Mouse (Mus musculus) lung, embryonic 16.5 days (tissue): ENCODE measurements around the gene Hsd17b14. TPM values are rescaled to one million over a fixed set of nuclear protein-coding genes. Genes with fewer than 3 reads are reported as not detected.
A peak's percentile ranks its signal among the peaks of the same experiment; 100 is the strongest.

Experiments
- ATAC-seq: fragments of 200-750 bp; cut with Nextera tagmentation; 2 replicates; pipeline ENCODE4 v1.8.0; 2017; ENCODE audit warnings: low read depth, mild to moderate bottlenecking, moderate library complexity
- H3K27ac ChIP-seq: fragments of 300-500 bp; sonication (generic); 2 replicates; pipeline ENCODE4 v1.5.1; 2014; ENCODE audit warnings: mild to moderate bottlenecking, control low read depth, low read length
- H3K27me3 ChIP-seq: fragments of 300-500 bp; sonication (generic); 2 replicates; pipeline ENCODE4 v1.6.1; 2014; ENCODE audit warnings: low read depth, low read length, mixed read lengths; ENCODE audit not compliant: control insufficient read depth, insufficient read depth
- H3K36me3 ChIP-seq: fragments of 300-500 bp; sonication (generic); 2 replicates; pipeline ENCODE4 v1.6.1; 2014; ENCODE audit warnings: low read length; ENCODE audit not compliant: control insufficient read depth, insufficient read depth
- H3K4me1 ChIP-seq: fragments of 300-500 bp; sonication (generic); replicated peaks from 2 replicates; pipeline ENCODE4 v1.6.1; 2014; ENCODE audit warnings: low read length, mixed read lengths; ENCODE audit not compliant: control insufficient read depth, insufficient read depth
- H3K4me2 ChIP-seq: fragments of 300-500 bp; sonication (generic); 2 replicates; pipeline ENCODE4 v1.6.1; 2014; ENCODE audit warnings: low read depth, low read length, control low read depth
- H3K4me3 ChIP-seq: fragments of 300-500 bp; sonication (generic); 2 replicates; pipeline ENCODE4 v1.5.1; 2014; ENCODE audit warnings: mild to moderate bottlenecking, low read length, control low read depth
- H3K9ac ChIP-seq: fragments of 300-500 bp; sonication (generic); 2 replicates; pipeline ENCODE4 v1.6.1; 2014; ENCODE audit warnings: low read length, control low read depth
- H3K9me3 ChIP-seq: fragments of 300-500 bp; sonication (generic); 2 replicates; pipeline ENCODE4 v1.6.1; 2016; ENCODE audit warnings: low read length; ENCODE audit not compliant: control insufficient read depth
- WGBS: fragments of 180-500 bp; shearing (Covaris S2); extraction: QIAGEN DNeasy Blood & Tissue Kit; methylation state at CpG from one replicate; pipeline ENCODE4 v1.1.7; 2014; 5-methylcytosine and 5-hydroxymethylcytosine counted together
- polyA plus RNA-seq: library from polyadenylated mRNA; unstranded; fragments of >200 nt; fragmentation: Nextera tagmentation; extraction: Ambion mirVana; gene quantifications from 2 replicates; pipeline ENCODE4 v1.2.1, GENCODE M21; 2015

Hsd17b14 gene
- polyA plus RNA-seq, 1 experiment from 2014 or later: 0.72 TPM

DNA sequence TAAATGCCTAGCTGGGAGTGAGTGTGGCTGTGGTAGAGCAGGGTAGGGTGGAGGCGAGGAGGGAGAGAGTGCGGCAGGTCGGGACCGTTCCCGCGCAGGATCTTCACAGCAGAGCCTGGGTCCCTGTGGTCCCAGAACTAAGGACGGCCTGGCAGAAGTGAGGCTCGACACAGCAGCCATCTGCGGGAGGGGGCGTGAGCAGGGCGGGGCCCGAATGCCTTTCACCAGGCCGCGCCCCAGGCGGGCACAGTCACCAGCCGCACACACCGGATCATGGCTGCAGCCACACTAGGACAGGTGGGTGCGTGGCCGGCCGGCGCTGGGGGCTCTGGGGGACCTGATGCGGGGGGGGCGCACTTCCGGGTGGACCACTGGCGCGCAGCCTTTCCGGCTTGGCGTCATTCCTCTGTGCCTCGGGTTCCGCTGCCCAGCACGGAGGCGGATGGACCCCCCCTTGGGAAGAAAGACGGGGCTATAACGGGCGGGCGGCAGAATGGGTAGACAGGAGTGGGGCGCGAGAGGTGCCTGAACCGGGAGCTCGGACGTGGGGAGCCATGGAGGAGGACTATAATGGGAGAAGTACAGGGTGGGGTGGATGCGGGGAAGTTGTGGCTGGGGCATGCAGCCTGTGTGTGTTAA is 15.5 kb downstream of the Hsd17b14 start, which contains the start of gene Bcat2:
Gene Bcat2 (plus strand): TSS at position 51 of the 639 bp plus-strand sequence.
- WGBS: under 1% methylated on average over 40 of the region's 42 CpGs
- no peaks in the 10 kb centered on the region for H3K9me3 ChIP-seq
- peaks cover 30% of the 10 kb centered on the region for H3K4me1 ChIP-seq
- peak within 1 kb of the TSS; percentile 92 for H3K9ac ChIP-seq
- no peaks in the 10 kb centered on the region for H3K36me3 ChIP-seq
- H3K27ac ChIP-seq: peak within 1 kb of the TSS; percentile 93
- peak within 1 kb of the TSS; percentile 66 for H3K4me2 ChIP-seq
- peak within 1 kb of the TSS; percentile 78 for H3K4me3 ChIP-seq
- no peaks in the 10 kb centered on the region for H3K27me3 ChIP-seq
- ATAC-seq: peak; percentile 72

DNA sequence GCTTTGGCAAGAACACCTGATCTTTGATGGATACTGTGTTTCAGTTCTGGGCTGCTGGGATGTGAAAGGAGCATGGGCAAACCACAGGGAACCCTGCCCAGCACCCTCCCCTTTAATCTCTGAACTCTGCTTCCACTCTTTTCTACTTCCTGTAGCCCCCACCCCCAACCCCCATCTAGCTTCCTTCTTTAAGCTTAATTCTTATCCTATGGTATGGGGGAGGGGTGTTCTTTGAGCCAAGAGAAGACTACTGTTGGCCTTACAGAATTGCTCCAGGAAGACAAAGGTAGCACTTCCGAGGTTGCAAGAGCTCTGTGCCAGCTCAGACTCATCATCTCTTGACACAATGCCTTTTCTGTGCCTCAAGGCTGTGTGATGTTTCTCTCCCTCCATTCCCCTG is 17.3 kb downstream of the Hsd17b14 start:
- H3K36me3 ChIP-seq: peaks cover 5% of the 10 kb centered on the region; the same call in 1 of the 2 replicates
- 0 out of 2 replicates have a peak overlapping the region, but pooled peaks have one; percentile 66 for H3K4me2 ChIP-seq
- no peak overlapping the region for H3K9ac ChIP-seq
- no peak for ATAC-seq
- peaks cover 30% of the 10 kb centered on the region for H3K4me1 ChIP-seq
- WGBS: 42% methylated on average over 1 of the region's 1 CpGs
- H3K27me3 ChIP-seq: no peaks in the 10 kb centered on the region
- no peaks in the 10 kb centered on the region for H3K9me3 ChIP-seq
- H3K27ac ChIP-seq: no peak overlapping the region
- no peak overlapping the region for H3K4me3 ChIP-seq

DNA sequence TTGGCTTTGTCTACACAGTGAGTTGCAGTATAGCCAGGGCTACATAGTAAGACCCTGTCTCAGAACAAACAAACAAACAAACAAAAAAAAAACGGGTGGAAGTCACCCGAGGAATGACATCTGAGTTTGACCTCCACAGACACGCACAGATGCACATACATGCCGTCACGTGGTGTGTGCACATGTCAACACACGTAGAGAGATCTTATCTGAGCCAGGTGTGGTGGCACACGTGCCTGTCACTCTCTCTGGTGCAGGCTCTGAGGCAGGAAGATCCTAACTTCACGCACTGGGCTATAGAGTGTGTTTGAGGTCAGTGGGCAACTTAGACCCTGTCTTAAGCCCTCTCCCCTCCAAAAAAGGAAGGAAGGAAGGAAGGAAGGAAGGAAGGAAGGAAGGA is 19.3 kb downstream of the Hsd17b14 start:
- ATAC-seq: no peak
- Histone ChIP-seq H3K4me1 (peaks cover 19% of the 10 kb centered on the region), H3K4me3 (no peak overlapping the region), H3K4me2 (no peak overlapping the region), H3K9me3 (no peaks in the 10 kb centered on the region), H3K36me3 (peaks cover 13% of the 10 kb centered on the region; the same call in 1 of the 2 replicates), H3K9ac (no peak overlapping the region), H3K27ac (no peak overlapping the region), H3K27me3 (no peaks in the 10 kb centered on the region)
- 56% methylated on average over 8 of the region's 8 CpGs for WGBS

DNA sequence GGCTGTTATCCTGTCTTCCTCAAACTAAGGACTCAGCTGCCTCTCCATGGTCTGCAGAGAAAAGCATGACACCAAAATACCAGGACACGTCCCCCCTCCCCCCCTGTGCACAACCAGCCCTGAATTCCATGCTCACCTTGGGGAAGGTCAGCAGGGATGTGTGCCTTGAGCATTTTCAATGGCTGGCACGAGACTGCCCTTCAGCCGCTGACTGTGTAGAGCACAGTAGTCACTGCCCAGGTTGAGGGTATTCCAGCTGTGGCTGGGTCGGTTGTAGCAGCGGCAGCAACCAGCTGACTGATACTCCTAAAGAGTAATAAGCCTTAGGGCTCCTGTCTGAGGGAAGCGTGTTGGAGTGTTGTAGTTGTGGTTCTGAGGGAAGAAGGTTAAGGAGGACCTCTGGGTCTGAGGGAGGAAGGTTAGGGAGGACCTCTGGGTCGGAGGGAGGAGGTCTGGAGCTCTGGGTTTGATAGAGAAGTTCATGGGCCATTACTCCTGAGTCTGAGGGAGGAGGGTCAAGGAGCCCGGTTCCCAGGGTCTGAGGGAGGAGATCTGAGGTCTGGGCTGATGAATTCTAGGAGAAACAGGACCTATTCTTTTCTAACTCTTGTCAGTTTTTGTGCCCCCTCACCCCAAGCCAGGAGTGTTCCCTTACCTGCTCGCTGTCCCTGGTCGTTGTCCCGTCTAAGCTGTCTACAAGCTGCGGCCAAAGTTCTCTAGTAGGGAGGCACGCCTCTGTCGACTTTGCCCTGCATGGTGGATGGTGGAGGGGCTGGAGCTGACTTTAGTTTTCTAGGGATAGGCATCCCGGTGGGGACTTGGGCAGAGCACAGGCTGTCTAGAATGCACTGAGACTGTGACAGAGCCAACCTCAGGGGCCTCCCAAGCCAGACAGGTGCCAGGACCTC is 20.0 kb downstream of the Hsd17b14 start:
- H3K4me3 ChIP-seq: no peak overlapping the region
- H3K9me3 ChIP-seq: no peaks in the 10 kb centered on the region
- H3K27me3 ChIP-seq: no peaks in the 10 kb centered on the region
- peaks cover 15% of the 10 kb centered on the region; the same call in 1 of the 2 replicates for H3K36me3 ChIP-seq
- ATAC-seq: no peak
- no peak overlapping the region for H3K4me2 ChIP-seq
- no peak overlapping the region for H3K9ac ChIP-seq
- peaks cover 17% of the 10 kb centered on the region for H3K4me1 ChIP-seq
- 80% methylated on average over 15 of the region's 15 CpGs for WGBS
- no peak overlapping the region for H3K27ac ChIP-seq

DNA sequence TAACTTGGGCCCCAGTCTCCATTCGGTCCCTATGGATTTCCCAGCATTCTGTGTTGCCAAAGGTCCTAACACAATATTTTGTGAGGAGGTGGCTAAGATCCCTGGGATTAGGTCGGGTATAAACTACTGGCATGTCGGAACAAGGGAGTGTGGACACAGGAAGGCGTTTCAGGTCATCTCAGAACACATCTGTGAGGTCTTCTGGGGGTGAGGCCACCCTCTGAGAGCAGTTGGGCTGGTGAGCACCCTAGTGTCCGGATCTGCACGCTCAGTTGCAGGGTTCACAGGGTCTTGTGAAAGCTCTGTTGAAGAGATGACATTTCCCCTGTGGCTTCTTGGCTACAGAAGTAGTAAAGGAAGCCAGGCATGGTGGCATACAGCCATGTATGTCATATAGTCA is 31.2 kb downstream of the Hsd17b14 start:
- H3K27me3 ChIP-seq: no peaks in the 10 kb centered on the region
- peaks cover 15% of the 10 kb centered on the region for H3K36me3 ChIP-seq
- no peak for ATAC-seq
- no peak overlapping the region for H3K4me2 ChIP-seq
- H3K27ac ChIP-seq: no peak overlapping the region
- H3K4me3 ChIP-seq: no peak overlapping the region
- no peak overlapping the region for H3K9ac ChIP-seq
- H3K4me1 ChIP-seq: peaks cover 4% of the 10 kb centered on the region
- H3K9me3 ChIP-seq: no peaks in the 10 kb centered on the region
- WGBS: 89% methylated on average over 6 of the region's 6 CpGs

DNA sequence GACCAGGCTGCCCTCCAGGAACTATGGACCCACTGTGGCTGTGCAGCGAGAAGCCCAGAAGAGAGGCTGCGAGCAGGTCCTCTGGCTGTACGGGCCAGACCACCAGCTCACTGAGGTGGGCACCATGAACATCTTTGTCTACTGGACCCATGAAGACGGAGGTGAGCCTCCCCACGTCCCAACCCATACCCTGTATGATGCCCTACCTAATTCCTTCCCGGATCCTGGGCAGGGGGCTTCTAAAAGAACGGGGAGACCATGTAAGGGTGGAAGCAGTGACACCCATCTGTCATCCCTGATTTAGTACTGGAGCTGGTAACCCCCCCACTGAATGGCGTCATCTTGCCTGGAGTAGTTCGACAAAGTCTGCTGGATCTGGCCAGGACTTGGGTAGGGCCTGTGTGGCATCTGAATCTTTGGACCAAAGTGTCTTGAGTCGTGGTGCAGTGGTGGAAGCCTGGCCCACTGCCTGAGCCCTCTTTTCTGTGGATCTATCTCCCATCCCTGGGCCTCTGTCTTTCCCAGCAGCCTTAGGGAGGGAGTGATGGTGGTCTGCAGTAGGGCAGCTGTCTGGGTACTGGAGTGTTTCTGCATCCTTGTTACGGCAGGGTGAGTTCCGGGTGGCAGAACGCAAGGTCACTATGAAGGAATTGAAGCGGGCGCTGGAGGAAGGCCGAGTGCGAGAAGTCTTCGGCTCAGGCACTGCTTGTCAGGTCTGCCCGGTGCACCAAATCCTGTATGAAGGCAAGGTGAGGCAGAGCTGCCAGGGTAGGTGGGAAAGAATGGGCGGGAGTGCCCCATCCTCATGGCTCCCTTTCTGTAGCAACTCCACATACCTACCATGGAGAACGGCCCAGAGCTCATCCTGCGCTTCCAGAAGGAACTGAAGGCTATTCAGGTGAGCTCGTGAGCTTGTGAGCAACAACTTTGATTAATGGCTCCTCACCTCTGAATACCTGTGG is 33.2 kb downstream of the Hsd17b14 start:
- Histone ChIP-seq H3K4me3 (no peak overlapping the region), H3K9ac (no peak overlapping the region), H3K27me3 (no peaks in the 10 kb centered on the region), H3K36me3 (peaks cover 10% of the 10 kb centered on the region), H3K9me3 (no peaks in the 10 kb centered on the region), H3K27ac (no peak overlapping the region), H3K4me1 (peaks cover 4% of the 10 kb centered on the region), H3K4me2 (no peak overlapping the region)
- 92% methylated on average over 23 of the region's 23 CpGs for WGBS
- no peak for ATAC-seq

DNA sequence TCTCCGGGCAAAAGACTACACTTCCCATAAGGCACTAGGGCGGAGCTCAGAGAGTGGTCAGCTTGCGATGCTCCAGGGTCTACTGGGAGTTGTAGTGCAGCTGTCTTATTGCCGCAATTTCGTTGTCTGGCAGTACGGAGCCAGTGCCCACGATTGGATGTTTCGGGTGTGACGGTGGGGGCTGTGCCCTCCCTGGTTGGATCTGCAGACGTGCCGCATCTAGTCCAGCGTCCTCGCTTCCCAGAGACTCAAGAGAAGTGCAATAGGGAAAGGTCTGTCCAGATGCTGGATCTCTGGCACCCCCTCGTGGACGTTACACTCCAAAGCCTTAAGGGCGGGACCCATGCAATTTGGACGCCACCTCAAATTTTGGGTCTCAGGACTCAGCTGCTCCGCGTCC is 34.5 kb downstream of the Hsd17b14 start:
- ATAC-seq: peak; percentile 99
- Histone ChIP-seq H3K4me3 (peak overlapping the region; percentile 47), H3K27ac (no peak overlapping the region), H3K36me3 (peaks cover 9% of the 10 kb centered on the region), H3K4me1 (peaks cover 4% of the 10 kb centered on the region), H3K9me3 (no peaks in the 10 kb centered on the region), H3K9ac (peak overlapping the region; percentile 59), H3K4me2 (peak overlapping the region; percentile 63), H3K27me3 (no peaks in the 10 kb centered on the region)
- whole genome bisulfite sequencing: 4% methylated on average over 19 of the region's 19 CpGs

DNA sequence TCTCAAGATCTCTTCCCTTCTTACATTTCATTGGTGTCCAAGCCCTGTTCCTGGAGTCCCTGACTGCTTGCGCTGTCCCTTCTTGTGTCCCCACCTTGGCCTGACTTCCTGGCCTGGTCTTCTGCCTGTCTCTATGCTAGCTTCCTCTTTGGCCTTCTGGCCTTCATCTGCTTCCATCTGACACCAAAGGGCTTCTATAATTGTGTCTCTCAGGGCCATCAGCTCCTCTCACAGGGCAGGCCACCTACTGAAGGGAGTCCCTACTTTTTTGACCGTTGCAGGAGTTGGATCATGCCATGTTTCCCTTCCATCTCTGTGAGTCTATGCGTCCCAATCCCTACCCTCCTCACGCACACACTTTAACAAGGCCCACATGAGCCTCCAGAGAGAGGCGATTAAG is 35.2 kb downstream of the Hsd17b14 start:
- WGBS: 96% methylated on average over 5 of the region's 5 CpGs
- no peaks in the 10 kb centered on the region for H3K9me3 ChIP-seq
- no peak overlapping the region for H3K27ac ChIP-seq
- peaks cover 4% of the 10 kb centered on the region for H3K4me1 ChIP-seq
- peaks cover 9% of the 10 kb centered on the region for H3K36me3 ChIP-seq
- H3K9ac ChIP-seq: no peak overlapping the region
- H3K4me2 ChIP-seq: no peak overlapping the region
- ATAC-seq: no peak
- H3K27me3 ChIP-seq: no peaks in the 10 kb centered on the region
- H3K4me3 ChIP-seq: no peak overlapping the region
